Mouse (Mus musculus) lung, embryonic 15.5 days (tissue): ENCODE data around the gene Pus1. TPM values are rescaled to one million over a fixed set of nuclear protein-coding genes. Genes with fewer than 3 reads are reported as not detected.
A peak's percentile ranks its signal among the peaks of the same experiment; 100 is the strongest.

ENCODE experiments used
- ATAC-seq: fragments of 200-750 bp; cut with Nextera tagmentation; 2 replicates; pipeline ENCODE4 v1.8.0; 2017; ENCODE audit warnings: moderate number of reproducible peaks, borderline replicate concordance; ENCODE audit not compliant: low FRiP score, low TSS enrichment; ENCODE audit errors: extremely low read depth
- H3K27ac ChIP-seq: fragments of 300-500 bp; sonication (generic); 2 replicates; pipeline ENCODE4 v1.5.1; 2015; ENCODE audit warnings: moderate library complexity, mild to moderate bottlenecking, inconsistent platforms
- H3K27me3 ChIP-seq: fragments of 300-500 bp; sonication (generic); 2 replicates; pipeline ENCODE4 v1.6.1; 2015; ENCODE audit warnings: inconsistent platforms
- H3K36me3 ChIP-seq: fragments of 300-500 bp; sonication (generic); 2 replicates; pipeline ENCODE4 v1.6.1; 2015; ENCODE audit warnings: inconsistent platforms
- H3K4me1 ChIP-seq: fragments of 300-500 bp; sonication (generic); 2 replicates; pipeline ENCODE4 v1.6.1; 2015; ENCODE audit warnings: inconsistent platforms
- H3K4me2 ChIP-seq: fragments of 300-500 bp; sonication (generic); 2 replicates; pipeline ENCODE4 v1.6.1; 2015; ENCODE audit warnings: inconsistent platforms, mild to moderate bottlenecking, moderate library complexity
- H3K4me3 ChIP-seq: fragments of 300-500 bp; sonication (generic); 2 replicates; pipeline ENCODE4 v1.5.1; 2015; ENCODE audit warnings: mild to moderate bottlenecking, inconsistent platforms
- H3K9ac ChIP-seq: fragments of 300-500 bp; sonication (generic); 2 replicates; pipeline ENCODE4 v1.6.1; 2015; ENCODE audit warnings: inconsistent platforms
- H3K9me3 ChIP-seq: fragments of 300-500 bp; sonication (generic); 2 replicates; pipeline ENCODE4 v1.6.1; 2016; ENCODE audit warnings: inconsistent platforms
- WGBS: fragments of 180-500 bp; shearing (Covaris S2); methylation state at CpG from one replicate; pipeline ENCODE4 v1.1.7; 2015; 5-methylcytosine and 5-hydroxymethylcytosine counted together
- polyA plus RNA-seq: library from polyadenylated mRNA; unstranded; fragments of >200 nt; fragmentation: Nextera tagmentation; extraction: Ambion mirVana; gene quantifications from 2 replicates; pipeline ENCODE4 v1.2.1, GENCODE M21; 2015

Gene Pus1
- polyA plus RNA-seq, 1 experiment from 2014 or later = 35.1 TPM

DNA sequence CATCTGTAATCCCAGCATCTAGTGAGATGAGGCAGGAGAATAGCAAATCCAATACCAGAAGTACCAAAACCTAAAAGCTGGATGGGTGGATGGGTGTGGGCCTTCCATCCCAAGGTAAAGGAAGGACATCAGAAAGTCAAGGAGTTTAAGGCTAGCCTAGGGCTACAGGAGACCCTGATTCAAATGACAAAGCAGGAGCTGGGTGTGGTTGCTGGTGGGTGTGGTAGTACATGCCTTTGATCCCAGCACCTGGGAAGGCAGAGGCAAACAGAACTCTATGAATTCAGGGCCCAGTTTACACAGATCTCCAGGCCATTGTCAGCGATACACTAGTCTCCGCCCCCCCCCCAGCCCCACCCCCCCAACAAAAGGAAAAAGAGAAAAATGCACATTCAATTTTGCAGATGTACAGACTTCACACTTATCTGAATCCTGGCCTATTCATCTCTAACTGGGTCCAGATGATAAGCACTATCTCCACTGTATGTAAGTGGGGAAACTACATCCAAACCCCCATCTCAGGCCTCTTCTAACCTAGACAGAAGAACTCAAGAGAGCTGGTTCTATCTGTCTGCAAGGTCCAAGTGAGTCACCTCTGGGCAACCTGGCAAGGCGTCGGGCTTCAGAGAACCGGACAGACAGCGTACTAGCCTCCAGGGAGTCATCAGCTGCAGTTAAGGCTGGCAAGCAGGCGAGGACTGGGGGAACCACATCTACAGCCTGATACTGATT is 23.7 kb upstream of the Pus1 start:
- Histone ChIP-seq H3K4me1 (peaks cover 28% of the 10 kb centered on the region), H3K4me2 (no peak overlapping the region), H3K27me3 (no peaks in the 10 kb centered on the region), H3K9ac (no peak overlapping the region), H3K4me3 (no peak overlapping the region), H3K9me3 (no peaks in the 10 kb centered on the region), H3K27ac (no peak overlapping the region), H3K36me3 (peaks cover 19% of the 10 kb centered on the region)
- no peak for ATAC-seq
- WGBS = 85% methylated on average over 7 of the region's 7 CpGs

DNA sequence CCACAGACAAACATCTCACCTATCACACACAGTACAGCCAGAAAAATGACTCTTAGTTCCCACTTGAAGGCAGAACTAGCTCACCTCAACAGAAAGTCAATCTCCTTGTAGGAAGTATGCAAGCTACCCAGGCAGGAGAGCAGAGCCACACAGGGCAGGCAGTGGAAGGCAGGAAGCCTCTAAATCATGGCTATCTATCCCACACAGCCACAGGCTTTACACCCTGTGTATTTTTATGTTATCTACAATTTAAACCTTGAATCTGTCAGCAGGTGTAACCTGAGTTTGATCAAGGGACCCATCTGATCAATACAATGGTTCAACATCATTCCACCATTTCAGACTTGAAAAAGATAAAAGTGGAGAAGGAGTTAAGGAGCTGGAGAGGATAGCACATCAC is 22.4 kb upstream of the Pus1 start:
- no peaks in the 10 kb centered on the region for H3K9me3 ChIP-seq
- no peak overlapping the region for H3K9ac ChIP-seq
- no peak overlapping the region for H3K27ac ChIP-seq
- H3K4me2 ChIP-seq = no peak overlapping the region
- H3K4me3 ChIP-seq = no peak overlapping the region
- H3K4me1 ChIP-seq = peaks cover 16% of the 10 kb centered on the region
- peaks cover 28% of the 10 kb centered on the region for H3K36me3 ChIP-seq
- no peaks in the 10 kb centered on the region for H3K27me3 ChIP-seq
- ATAC-seq = no peak

DNA sequence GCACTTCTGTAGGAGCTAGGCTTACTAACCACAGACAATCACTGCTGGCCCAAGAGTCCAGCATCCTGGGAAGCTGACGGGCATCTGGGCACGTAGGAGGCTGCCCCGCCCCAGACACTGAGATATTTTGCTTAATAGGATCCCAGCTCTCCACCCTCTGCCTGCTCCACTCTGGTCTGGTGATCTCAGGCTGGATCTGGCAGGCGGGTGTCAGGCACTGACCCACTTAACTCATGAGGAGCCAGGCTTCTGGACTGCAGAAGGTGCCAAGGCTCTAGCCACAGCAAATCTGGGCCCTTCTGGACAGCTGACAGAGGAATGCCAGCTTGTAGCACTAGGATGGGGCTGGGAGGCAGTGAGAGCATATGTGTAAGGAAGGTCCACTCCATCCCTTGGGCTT is 21.7 kb upstream of the Pus1 start:
- Histone ChIP-seq H3K4me2 (no peak overlapping the region), H3K9ac (no peak overlapping the region), H3K27ac (no peak overlapping the region), H3K36me3 (peaks cover 33% of the 10 kb centered on the region), H3K4me1 (peaks cover 11% of the 10 kb centered on the region), H3K27me3 (no peaks in the 10 kb centered on the region), H3K4me3 (no peak overlapping the region), H3K9me3 (no peaks in the 10 kb centered on the region)
- no peak for ATAC-seq
- 78% methylated on average over 4 of the region's 4 CpGs for WGBS

DNA sequence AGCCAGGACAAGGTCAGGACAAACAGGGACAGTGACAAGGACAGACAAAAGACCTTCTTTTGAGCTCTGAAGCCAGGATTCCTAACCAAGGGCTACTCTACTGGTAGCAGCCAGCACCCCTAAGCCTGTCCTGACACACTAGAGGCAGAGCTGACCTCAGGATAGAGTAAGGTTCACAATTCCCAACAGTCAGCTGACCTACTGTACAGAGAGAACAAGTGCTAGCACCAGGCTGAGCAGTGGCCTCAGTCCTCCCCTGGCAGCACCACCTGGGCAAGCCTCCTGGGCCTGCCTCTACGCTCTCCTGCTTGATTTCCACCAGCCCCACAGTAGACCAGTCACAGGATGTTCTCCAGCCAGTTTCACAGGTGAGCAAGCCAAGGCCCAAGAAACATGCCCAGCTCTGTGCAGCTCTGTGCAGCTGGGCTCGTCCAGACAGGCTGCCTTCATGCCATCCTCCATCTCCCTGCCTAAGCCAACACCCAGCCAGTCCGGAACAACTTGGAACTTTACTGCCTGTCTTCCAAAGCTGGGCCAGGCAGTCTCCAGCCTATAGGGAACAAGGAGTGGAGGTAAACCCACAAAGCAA is 20.7 kb upstream of the Pus1 start:
- H3K36me3 ChIP-seq = peaks cover 39% of the 10 kb centered on the region
- H3K27me3 ChIP-seq = no peaks in the 10 kb centered on the region
- 0 out of 2 replicates have a peak, but pooled peaks cover 2% of the 10 kb centered on the region for H3K4me1 ChIP-seq
- no peak overlapping the region for H3K27ac ChIP-seq
- H3K4me2 ChIP-seq = no peak overlapping the region
- no peak overlapping the region for H3K9ac ChIP-seq
- H3K4me3 ChIP-seq = no peak overlapping the region
- H3K9me3 ChIP-seq = no peaks in the 10 kb centered on the region
- ATAC-seq = no peak
- WGBS = 78% methylated on average over 3 of the region's 3 CpGs

DNA sequence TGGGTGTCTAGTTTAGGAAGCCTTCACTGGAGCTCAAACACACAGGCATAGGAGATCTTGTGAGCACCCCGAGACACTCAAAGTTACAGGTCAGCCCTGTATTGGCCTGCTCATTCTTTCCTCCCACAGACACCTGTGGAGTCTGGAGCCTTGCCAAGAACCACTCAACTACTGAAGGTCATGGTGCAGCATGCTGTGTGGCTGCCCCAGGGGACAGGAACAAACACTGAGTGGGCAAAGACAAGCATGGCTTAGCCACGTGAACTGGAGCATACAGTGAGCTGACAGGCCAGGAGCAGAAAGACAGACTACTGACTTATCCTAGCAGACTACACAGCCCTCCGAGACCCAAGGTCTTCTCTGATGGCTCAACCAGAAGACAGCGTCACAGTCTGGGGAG is 17.2 kb upstream of the Pus1 start:
- peaks cover 73% of the 10 kb centered on the region for H3K36me3 ChIP-seq
- H3K4me1 ChIP-seq = no peaks in the 10 kb centered on the region
- 0 out of 2 replicates have a peak, but pooled peaks have one; percentile 2 for ATAC-seq
- H3K4me3 ChIP-seq = no peak overlapping the region
- no peak overlapping the region for H3K9ac ChIP-seq
- H3K27ac ChIP-seq = no peak overlapping the region
- 51% methylated on average over 4 of the region's 4 CpGs for WGBS
- H3K27me3 ChIP-seq = no peaks in the 10 kb centered on the region
- H3K9me3 ChIP-seq = no peaks in the 10 kb centered on the region
- H3K4me2 ChIP-seq = no peak overlapping the region

DNA sequence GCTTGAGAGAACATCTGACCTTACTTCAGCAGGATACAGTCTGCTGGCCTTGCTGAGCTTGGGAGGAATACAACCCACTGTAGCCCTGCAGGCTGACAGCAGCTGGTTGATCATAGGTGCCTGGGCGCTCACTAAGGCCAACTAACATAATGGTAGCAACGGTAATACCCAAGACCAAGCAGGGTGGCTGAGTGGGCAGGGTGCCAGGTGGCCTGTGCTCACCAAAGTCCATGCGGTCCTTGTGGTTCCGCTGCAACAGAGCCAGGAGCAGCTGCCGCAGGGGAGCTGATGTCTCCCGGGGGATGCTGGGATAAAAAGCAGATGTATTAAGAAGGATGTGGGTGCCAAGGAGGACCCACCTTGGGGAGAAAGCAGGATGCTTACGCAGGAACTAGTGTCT is 13.9 kb upstream of the Pus1 start:
- H3K27me3 ChIP-seq = no peaks in the 10 kb centered on the region
- no peak for ATAC-seq
- 91% methylated on average over 7 of the region's 7 CpGs for WGBS

DNA sequence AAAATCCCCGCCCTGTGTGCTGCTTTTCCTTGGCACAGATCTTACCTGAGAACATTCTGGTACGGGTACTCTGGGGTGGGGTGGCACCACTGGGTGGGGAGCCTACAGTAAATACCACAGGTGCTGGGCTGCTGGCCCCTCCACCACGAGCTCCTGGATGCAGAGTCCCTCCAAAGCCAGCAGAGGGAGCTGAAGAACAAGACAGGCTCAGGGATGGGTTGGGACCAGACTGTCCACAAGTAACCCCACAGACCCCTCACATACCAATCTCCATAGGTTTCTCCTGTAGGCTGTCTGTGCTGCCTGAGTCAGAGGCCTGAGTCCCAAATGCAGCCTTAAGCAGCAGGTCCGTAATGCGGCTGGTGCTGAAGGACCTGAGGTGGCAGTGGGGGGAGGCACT is 8.2 kb upstream of the Pus1 start:
- no peaks in the 10 kb centered on the region for H3K27me3 ChIP-seq
- H3K9me3 ChIP-seq = no peaks in the 10 kb centered on the region
- no peak overlapping the region for H3K9ac ChIP-seq
- H3K4me1 ChIP-seq = no peaks in the 10 kb centered on the region
- H3K4me2 ChIP-seq = no peak overlapping the region
- ATAC-seq = peak; percentile 31; the same call in 1 of the 2 replicates
- H3K27ac ChIP-seq = no peak overlapping the region
- 55% methylated on average over 5 of the region's 5 CpGs for WGBS
- H3K4me3 ChIP-seq = no peak overlapping the region
- peaks cover 83% of the 10 kb centered on the region for H3K36me3 ChIP-seq

More for the DNA sequence above, 13.9 kb upstream of the Pus1 start:
- no peaks in the 10 kb centered on the region for H3K4me1 ChIP-seq
- no peaks in the 10 kb centered on the region for H3K9me3 ChIP-seq
- no peak overlapping the region for H3K27ac ChIP-seq
- H3K4me2 ChIP-seq = no peak overlapping the region
- peaks cover 91% of the 10 kb centered on the region for H3K36me3 ChIP-seq
- H3K9ac ChIP-seq = no peak overlapping the region
- H3K4me3 ChIP-seq = no peak overlapping the region

DNA sequence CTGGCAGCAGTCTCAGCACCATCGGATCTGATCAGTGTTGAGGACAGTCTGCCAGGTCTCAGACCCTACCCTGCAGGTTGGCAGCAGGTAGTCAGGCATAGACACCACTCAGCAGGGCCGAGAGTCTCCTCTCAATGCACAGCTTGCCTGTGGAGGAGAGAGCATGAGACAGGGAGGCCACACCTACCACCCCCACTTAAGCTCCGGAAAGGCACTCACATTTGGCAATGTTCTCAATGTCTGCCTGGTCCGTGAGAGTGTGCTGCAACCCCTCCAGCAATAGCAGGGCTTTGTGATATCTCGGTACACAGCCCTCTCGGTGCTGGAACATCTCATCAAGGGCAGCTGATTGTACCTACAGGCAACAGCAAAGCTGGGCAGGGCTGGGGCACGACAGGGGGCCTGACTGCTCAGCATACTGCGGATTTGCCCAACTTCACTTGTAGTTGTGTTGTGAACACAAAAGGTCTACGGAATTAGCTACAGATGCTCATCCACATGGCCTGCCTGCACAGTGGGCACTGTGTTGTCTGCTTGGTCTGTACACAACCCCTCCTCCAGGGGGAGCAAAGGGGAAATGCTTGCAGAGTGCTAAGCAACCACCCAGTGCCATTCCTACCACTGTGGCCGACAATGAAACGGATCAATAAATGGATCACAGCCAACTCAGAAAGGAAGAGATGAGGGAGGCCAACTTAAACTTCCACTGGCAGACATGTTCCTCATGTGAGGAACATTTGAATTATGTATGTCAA is 5.8 kb upstream of the Pus1 start:
- 73% methylated on average over 11 of the region's 11 CpGs for WGBS
- no peak for ATAC-seq
- no peaks in the 10 kb centered on the region for H3K9me3 ChIP-seq
- H3K4me1 ChIP-seq = no peaks in the 10 kb centered on the region
- no peak overlapping the region for H3K4me2 ChIP-seq
- peaks cover 59% of the 10 kb centered on the region for H3K36me3 ChIP-seq
- no peak overlapping the region for H3K4me3 ChIP-seq
- no peak overlapping the region for H3K9ac ChIP-seq
- H3K27ac ChIP-seq = no peak overlapping the region
- H3K27me3 ChIP-seq = no peaks in the 10 kb centered on the region

DNA sequence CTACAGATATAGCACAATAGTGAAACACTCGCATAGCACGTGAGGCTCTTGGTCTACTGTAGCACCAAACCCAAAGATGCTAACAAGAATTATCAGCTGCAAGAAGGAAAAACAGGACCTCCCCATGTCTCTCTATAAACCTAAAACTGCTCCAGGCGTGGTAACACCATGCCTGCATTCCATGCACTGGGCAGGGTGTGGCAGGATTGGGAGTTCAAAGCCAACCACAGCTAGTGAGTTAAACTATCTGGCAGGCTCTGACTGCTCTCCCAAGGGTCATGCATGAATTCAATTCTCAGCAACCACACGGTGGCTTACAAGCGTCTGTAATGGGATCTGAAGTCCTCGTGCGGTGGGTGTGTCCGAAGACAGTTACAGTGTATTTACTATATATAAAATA is 2.7 kb upstream of the Pus1 start:
- WGBS = 59% methylated on average over 8 of the region's 8 CpGs

DNA sequence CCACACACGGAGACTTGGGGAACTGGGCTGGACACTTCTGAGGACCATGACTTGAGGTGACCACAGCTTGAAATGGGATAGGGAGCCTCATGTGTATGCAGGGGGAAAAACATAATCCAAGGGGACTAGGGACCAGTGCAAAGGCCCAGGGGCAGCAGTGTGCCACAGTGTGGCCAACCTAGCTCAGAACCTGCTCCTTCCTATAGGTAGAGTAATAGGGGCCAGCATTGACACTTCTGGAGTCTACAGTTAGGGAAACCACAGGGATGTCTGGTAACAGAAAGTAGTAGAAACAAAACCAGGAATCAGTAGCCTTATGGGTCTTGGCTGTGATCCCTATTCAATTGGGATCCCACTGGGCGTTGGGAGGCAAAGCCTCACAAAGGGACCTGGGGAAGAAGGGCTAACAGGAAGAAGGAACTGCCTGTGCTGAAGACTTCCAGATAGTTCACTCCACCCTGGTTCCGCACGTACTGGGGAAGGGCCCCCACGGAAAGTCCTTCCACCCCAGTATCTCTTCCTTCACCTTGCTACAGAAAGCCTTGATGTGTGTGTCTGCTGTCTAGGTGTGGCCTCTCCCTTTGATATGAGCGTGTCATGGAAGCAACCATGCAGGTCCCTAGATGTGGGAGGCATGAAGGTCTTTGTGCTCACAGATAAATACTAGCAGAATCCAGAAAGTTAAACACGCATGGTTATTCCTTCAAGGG is 1.2 kb upstream of the Pus1 start:
- no peak for ATAC-seq
- WGBS = 81% methylated on average over 7 of the region's 7 CpGs

More for the DNA sequence above, 2.7 kb upstream of the Pus1 start:
- no peaks in the 10 kb centered on the region for H3K9me3 ChIP-seq
- H3K9ac ChIP-seq = no peak overlapping the region
- H3K4me2 ChIP-seq = no peak overlapping the region
- no peak overlapping the region for H3K27ac ChIP-seq
- H3K27me3 ChIP-seq = no peaks in the 10 kb centered on the region
- H3K36me3 ChIP-seq = peaks cover 28% of the 10 kb centered on the region
- peaks cover 16% of the 10 kb centered on the region for H3K4me1 ChIP-seq
- no peak overlapping the region for H3K4me3 ChIP-seq
- no peak for ATAC-seq

DNA sequence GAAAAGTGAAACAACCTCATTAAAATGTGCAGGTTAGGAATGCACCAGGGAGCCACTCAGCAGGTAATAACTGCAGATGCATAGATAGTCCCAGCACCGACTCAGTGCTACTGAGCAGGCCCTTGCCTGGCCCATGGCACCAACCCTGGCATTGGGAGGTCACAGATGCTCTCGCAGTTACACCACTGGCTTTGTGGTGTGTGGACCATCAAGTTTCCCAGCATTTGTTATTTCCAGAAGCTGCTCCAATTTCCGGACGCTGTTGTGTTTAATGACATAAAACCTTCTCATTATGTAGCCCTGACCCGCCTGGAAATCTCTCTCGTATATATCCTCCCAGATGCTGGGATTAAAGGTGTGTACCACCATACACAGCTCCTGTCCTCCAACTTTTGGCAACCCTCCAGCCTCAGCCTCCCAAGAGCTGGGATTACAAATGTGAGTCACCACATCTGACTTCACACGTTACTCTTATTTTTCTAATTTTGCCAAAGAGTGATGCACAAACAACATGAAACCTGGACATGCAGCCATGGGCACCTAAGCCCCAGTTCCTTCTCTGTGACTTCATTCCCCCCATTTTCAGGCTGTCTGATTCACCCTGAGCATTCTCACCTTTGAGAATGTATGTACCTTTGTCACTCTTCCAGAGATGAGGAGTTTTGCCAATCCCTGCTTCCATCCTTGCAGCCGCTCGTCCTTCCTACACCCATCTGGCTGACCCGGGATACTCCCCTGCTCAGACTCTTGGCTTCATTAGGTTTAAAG is 486 bp upstream of the Pus1 start:
- Histone ChIP-seq H3K9me3 (no peaks in the 10 kb centered on the region), H3K27me3 (no peaks in the 10 kb centered on the region), H3K36me3 (peaks cover 19% of the 10 kb centered on the region), H3K4me3 (peak overlapping the region; percentile 75), H3K9ac (peak overlapping the region; percentile 35), H3K4me1 (peaks cover 16% of the 10 kb centered on the region), H3K4me2 (peak overlapping the region; percentile 86), H3K27ac (peak overlapping the region; percentile 38; the same call in 1 of the 2 replicates)
- 54% methylated on average over 10 of the region's 10 CpGs for WGBS
- ATAC-seq = peak; percentile 6; the same call in 1 of the 2 replicates

More for the DNA sequence above, 1.2 kb upstream of the Pus1 start:
- Histone ChIP-seq H3K4me2 (no peak overlapping the region), H3K4me1 (peaks cover 16% of the 10 kb centered on the region), H3K27me3 (no peaks in the 10 kb centered on the region), H3K36me3 (peaks cover 20% of the 10 kb centered on the region), H3K9ac (no peak overlapping the region), H3K9me3 (no peaks in the 10 kb centered on the region), H3K27ac (no peak overlapping the region), H3K4me3 (no peak overlapping the region)
